Mouse (Mus musculus): ENCODE data around the gene Art5. TPM values are rescaled to one million over a fixed set of nuclear protein-coding genes. Genes with fewer than 3 reads are reported as not detected.

The Art5 gene
- total RNA-seq (2021): not detected
- long read RNA-seq, experiment 1, partial matches to known transcripts: 0 of 1 reads
- long read RNA-seq, experiment 1, other reads (novel, unspliced or antisense): 1 of 1 reads
- long read RNA-seq, experiment 2: 0 reads

GRCm38 (mm10) chr7:102109171-102109570 lies at the start of gene Art5:
Gene Art5, minus strand, starts transcription at chr7:102109489.
- no peak for DNase-seq (ENCODE audit: low spot score in 2 of 2)

GRCm38 (mm10) chr7:102153691-102154090 lies 44.4 kb upstream of the Art5 start:
- no peak for DNase-seq (ENCODE audit: low spot score in 2 of 2)

- DNase-seq (ENCODE audit: low spot score in 2 of 2): no peak
Observed at GRCm38 (mm10) chr7:102137898-102138297, 28.6 kb upstream of the Art5 start.

- DNase-seq (ENCODE audit: low spot score in 2 of 2): peak in 1 of 2 experiments; percentile 36
Observed at GRCm38 (mm10) chr7:102137464-102137863, 28.2 kb upstream of the Art5 start.

- DNase-seq (ENCODE audit: low spot score in 2 of 2): no peak
Observed at GRCm38 (mm10) chr7:102132395-102132794, 23.1 kb upstream of the Art5 start.

- no peak for DNase-seq (ENCODE audit: low spot score in 2 of 2)
Observed at GRCm38 (mm10) chr7:102120326-102120725, 11.0 kb upstream of the Art5 start.

GRCm38 (mm10) chr7:102117382-102117781 lies 8.1 kb upstream of the Art5 start:
- DNase-seq (ENCODE audit: low spot score in 2 of 2): no peak

- DNase-seq (ENCODE audit: low spot score in 2 of 2): no peak
Observed at GRCm38 (mm10) chr7:102116579-102117331, 7.5 kb upstream of the Art5 start, which contains the start of gene Chrna10. Gene Chrna10, minus strand, starts transcription at chr7:102116828.

- no peak for DNase-seq (ENCODE audit: low spot score in 2 of 2)
Observed at GRCm38 (mm10) chr7:102113151-102113729, 4.0 kb upstream of the Art5 start.

- no peak for DNase-seq (ENCODE audit: low spot score in 2 of 2)
Observed at GRCm38 (mm10) chr7:102109746-102110145, 457 bp upstream of the Art5 start.

GRCm38 (mm10) chr7:102108206-102108605 lies 1.1 kb downstream of the Art5 start:
- DNase-seq (ENCODE audit: low spot score in 2 of 2): no peak

GRCm38 (mm10) chr7:102106700-102107141 lies 2.6 kb downstream of the Art5 start:
- DNase-seq (ENCODE audit: low spot score in 2 of 2): no peak

- DNase-seq (ENCODE audit: low spot score in 2 of 2): no peak
Observed at GRCm38 (mm10) chr7:102104126-102104525, 5.2 kb downstream of the Art5 start.

GRCm38 (mm10) chr7:102103555-102103954 lies 5.7 kb downstream of the Art5 start:
- DNase-seq (ENCODE audit: low spot score in 2 of 2): no peak

GRCm38 (mm10) chr7:102102696-102103095 lies 6.6 kb downstream of the Art5 start:
- DNase-seq (ENCODE audit: low spot score in 2 of 2): no peak

GRCm38 (mm10) chr7:102102241-102102640 lies 7.0 kb downstream of the Art5 start:
- no peak for DNase-seq (ENCODE audit: low spot score in 2 of 2)

GRCm38 (mm10) chr7:102101487-102101886 lies 7.8 kb downstream of the Art5 start, which contains the start of gene Art1:
Gene Art1, plus strand, starts transcription at chr7:102101743.
- no peak for DNase-seq (ENCODE audit: low spot score in 2 of 2)

GRCm38 (mm10) chr7:102100868-102101267 lies 8.4 kb downstream of the Art5 start:
- DNase-seq (ENCODE audit: low spot score in 2 of 2): no peak

GRCm38 (mm10) chr7:102099760-102100661 lies 9.3 kb downstream of the Art5 start:
- DNase-seq (ENCODE audit: low spot score in 2 of 2): no peak

GRCm38 (mm10) chr7:102087336-102087735 lies 22.0 kb downstream of the Art5 start:
- no peak for DNase-seq (ENCODE audit: low spot score in 2 of 2)

- no peak for DNase-seq (ENCODE audit: low spot score in 2 of 2)
Observed at GRCm38 (mm10) chr7:102084041-102084696, 25.1 kb downstream of the Art5 start.

Data from layer of hippocampus, postnatal 14 days (tissue).